Mouse (Mus musculus): ENCODE data around the gene Ctsf. TPM values are rescaled to one million over a fixed set of nuclear protein-coding genes. Genes with fewer than 3 reads are reported as not detected.

Gene Ctsf
- polyA plus RNA-seq, 1 experiment from 2014 or later = 25.2 TPM

DNA sequence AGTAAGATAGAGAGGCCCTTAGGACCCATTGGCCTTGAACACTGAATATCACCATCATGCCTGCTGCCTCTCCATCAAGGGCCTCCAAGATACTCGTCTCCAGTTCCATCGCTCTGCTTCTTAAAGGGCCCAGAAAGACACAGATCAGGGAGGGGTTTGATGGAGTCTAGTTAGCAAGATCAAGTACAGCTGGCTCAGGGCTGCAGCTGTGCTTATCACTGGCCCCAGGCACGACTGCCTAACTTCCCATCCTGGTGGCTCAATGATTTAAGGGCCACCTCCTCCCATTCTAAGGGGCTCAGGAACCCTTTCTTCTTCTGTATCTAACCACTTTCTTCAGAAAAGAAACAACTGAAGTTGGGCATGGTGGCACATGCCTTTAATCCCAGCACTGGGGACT lies 36.9 kb downstream of the Ctsf start:
- no peaks in the 10 kb centered on the region for H3K36me3 ChIP-seq
- no peak for ATAC-seq
- H3K9ac ChIP-seq = no peak overlapping the region
- no peak overlapping the region for H3K4me2 ChIP-seq (replicated peaks)
- H3K27ac ChIP-seq = no peak overlapping the region
- no peaks in the 10 kb centered on the region for H3K4me1 ChIP-seq (replicated peaks)
- H3K27me3 ChIP-seq (replicated peaks) = no peaks in the 10 kb centered on the region
- 81% methylated on average over 3 of the region's 3 CpGs for WGBS
- no peaks in the 10 kb centered on the region for H3K9me3 ChIP-seq
- no peak overlapping the region for H3K4me3 ChIP-seq (replicated peaks)

DNA sequence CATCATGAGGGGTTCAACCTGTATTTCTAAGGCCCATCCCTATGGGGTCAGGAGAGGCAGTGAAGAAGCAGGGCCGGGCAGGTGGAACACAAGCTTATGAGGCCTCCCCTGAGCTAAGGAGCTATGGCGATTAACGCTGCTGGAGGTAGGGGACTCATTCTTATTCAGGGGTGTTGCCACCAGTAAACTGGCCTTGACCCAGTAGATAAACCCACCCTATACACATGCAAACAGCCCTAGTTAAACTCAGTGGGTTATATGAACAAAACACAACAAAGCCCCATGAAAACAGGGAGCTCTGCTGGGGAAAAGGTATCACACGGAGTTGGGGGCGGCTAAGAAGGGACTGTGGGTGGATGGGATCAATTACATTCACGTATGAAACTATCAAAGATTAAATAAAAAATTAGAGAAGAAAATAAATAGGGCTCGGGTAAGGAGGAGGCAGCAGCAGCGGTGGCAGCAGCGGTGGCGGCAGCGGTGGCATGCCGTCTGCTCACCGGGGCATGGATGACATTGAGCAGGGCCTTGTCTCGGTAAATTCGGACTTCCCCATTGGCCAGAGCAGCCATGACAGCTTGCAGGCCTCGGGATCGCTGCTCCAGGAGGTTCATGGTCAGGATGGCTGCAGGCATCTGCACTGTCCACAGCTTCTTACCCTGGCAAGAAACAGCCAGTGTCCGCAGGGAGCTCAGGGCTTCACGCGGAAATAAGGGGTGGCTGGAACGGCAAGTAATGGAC lies 42.0 kb downstream of the Ctsf start:
- no peaks in the 10 kb centered on the region for H3K27me3 ChIP-seq (replicated peaks)
- no peaks in the 10 kb centered on the region for H3K36me3 ChIP-seq
- no peak overlapping the region for H3K27ac ChIP-seq
- no peaks in the 10 kb centered on the region for H3K9me3 ChIP-seq
- no peak overlapping the region for H3K4me3 ChIP-seq (replicated peaks)
- ATAC-seq = no peak
- no peak overlapping the region for H3K4me2 ChIP-seq (replicated peaks)
- H3K9ac ChIP-seq = no peak overlapping the region
- H3K4me1 ChIP-seq (replicated peaks) = no peaks in the 10 kb centered on the region
- 53% methylated on average over 21 of the region's 21 CpGs for WGBS

DNA sequence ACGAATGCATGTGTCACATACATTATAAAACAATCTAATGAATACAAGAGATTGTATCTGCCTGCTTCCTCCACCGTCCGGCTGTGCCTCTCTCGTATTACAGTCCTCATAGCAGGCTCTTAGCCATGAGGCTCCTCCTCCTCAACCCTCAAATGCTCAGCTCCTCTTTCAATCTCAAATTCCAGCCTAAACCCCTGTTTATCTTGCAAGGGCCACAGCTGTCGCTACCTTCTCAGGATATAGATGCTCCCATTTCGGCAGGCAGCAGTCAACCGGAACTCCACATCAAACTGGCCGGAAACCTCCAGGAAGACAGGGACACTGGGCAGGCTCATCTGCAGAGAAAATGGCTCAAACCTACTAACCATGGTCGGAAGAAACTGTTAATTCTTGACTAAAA lies 44.0 kb downstream of the Ctsf start:
- Histone ChIP-seq H3K4me2 (replicated peaks) (no peak overlapping the region), H3K9me3 (no peaks in the 10 kb centered on the region), H3K4me1 (replicated peaks) (no peaks in the 10 kb centered on the region), H3K36me3 (no peaks in the 10 kb centered on the region), H3K27me3 (replicated peaks) (no peaks in the 10 kb centered on the region), H3K9ac (no peak overlapping the region), H3K27ac (no peak overlapping the region), H3K4me3 (replicated peaks) (no peak overlapping the region)
- ATAC-seq = no peak
- WGBS = 75% methylated on average over 9 of the region's 9 CpGs

DNA sequence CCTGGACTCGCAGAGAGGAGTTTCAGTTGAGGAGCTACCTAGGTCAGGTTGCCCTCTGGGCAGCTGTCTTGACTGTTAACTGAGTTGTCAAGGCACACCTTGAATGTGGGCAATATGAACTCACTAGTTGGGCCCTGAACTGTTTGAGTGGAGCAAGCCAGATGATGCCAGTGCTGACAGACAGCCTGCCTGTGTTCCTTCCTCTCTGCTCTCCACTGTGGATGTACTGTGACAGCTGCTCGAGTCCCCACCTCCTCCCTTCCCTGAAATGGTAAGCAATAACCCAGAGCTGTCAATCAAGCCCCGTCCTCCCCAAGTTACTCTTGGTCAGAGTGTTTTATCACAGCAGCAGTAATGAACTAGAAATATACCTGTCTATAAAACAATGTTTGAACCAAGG lies 45.0 kb downstream of the Ctsf start:
- Histone ChIP-seq H3K9me3 (no peaks in the 10 kb centered on the region), H3K36me3 (no peaks in the 10 kb centered on the region), H3K9ac (no peak overlapping the region), H3K4me1 (replicated peaks) (no peaks in the 10 kb centered on the region), H3K27me3 (replicated peaks) (no peaks in the 10 kb centered on the region), H3K27ac (no peak overlapping the region), H3K4me3 (replicated peaks) (no peak overlapping the region), H3K4me2 (replicated peaks) (no peak overlapping the region)
- 71% methylated on average over 3 of the region's 3 CpGs for WGBS
- no peak for ATAC-seq

DNA sequence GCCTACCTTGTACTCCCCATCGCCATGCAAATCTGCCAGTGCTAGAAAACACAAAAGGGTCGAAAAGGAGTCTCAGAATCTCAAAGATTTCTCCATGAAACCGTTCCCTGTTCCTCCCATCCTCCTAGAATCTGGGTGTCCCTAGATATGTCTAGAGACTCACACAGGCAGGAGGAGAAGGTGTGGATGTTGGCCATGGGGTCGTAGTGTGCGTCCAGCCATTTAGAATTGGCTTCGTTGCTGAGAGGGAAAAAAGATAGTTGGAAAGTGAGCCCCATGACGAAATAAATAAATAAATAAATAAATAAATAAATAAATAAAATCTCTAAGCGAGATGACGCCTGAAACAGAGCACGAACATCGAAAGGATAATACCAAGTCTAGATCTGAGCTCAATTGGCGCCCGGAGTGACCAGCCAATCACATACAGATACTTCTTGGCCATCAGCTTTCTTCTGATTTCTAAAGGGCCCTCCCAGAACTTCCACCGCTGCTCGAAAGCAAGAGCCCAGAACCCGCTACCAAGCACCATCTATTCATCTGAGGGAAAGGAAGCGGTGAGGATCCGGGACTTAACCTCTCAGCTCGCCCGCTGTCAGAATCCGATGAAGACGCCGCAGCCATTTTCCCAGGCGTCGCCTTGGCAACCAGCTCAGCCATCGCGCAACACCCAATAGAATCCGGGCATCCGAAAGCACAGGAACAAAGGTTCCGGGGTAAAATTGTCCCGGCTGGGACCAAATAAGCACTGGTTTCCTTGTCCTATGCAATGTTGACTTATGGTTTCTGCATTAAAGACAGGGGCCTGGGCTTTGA lies 51.3 kb downstream of the Ctsf start, which contains the start of gene Bbs1:
Gene Bbs1 (minus strand): TSS at position 650 of the 816 bp plus-strand sequence.
- Histone ChIP-seq H3K4me3 (replicated peaks) (peak within 1 kb of the TSS; percentile 62), H3K4me2 (replicated peaks) (peak within 1 kb of the TSS; percentile 77), H3K9me3 (no peaks in the 10 kb centered on the region), H3K27me3 (replicated peaks) (no peaks in the 10 kb centered on the region), H3K36me3 (peaks cover 25% of the 10 kb centered on the region), H3K27ac (no peak within 1 kb of the TSS), H3K9ac (peak within 1 kb of the TSS; percentile 62), H3K4me1 (replicated peaks) (0 out of 2 replicates have a peak, but pooled peaks cover 3% of the 10 kb centered on the region)
- 8% methylated on average over 31 of the region's 31 CpGs for WGBS
- peak; percentile 68 for ATAC-seq

DNA sequence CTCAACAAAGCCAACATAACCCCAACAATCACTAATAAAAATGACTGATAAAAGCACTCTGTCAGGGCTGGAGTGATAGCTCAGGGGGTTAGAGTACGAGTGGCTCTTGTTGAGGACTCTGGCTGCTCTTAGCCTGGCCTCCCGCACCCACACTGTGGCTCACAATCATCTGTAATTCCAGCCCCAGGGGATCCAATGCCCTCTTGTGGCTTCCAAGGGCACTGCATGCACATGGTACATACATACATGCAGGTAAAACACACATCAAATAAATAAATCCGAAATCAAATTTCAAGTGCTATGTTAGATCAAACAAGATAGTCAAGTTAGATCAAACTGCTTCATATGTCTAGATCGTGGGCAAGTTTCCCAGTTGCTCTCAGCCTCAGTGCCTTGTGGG lies 53.2 kb downstream of the Ctsf start:
- H3K4me1 ChIP-seq (replicated peaks) = 0 out of 2 replicates have a peak, but pooled peaks cover 3% of the 10 kb centered on the region
- H3K4me2 ChIP-seq (replicated peaks) = no peak overlapping the region
- 84% methylated on average over 4 of the region's 4 CpGs for WGBS
- no peaks in the 10 kb centered on the region for H3K27me3 ChIP-seq (replicated peaks)
- no peak for ATAC-seq
- H3K9me3 ChIP-seq = no peaks in the 10 kb centered on the region
- H3K27ac ChIP-seq = no peak overlapping the region
- no peak overlapping the region for H3K4me3 ChIP-seq (replicated peaks)
- peaks cover 29% of the 10 kb centered on the region for H3K36me3 ChIP-seq
- H3K9ac ChIP-seq = no peak overlapping the region

DNA sequence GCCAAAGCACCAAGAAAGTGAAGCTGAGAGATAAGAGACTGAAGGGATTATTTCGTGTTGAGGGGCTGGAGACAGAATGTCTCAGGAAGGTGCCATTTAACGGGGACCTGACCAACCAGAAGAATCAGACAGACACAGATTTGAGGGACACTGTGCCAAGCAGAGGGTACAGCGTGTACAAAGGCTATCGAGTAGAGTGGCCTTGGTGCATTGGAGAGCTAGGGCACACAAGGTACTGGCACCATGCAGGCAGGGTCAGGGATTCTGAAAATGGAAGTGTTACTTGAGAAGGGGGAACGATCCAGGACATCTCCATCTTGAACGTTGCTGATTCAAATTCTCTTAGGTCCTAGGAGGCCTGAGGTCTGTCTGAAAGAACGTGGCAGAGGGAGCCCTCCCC lies 54.4 kb downstream of the Ctsf start:
- Histone ChIP-seq H3K9ac (no peak overlapping the region), H3K27ac (no peak overlapping the region), H3K4me3 (replicated peaks) (no peak overlapping the region), H3K36me3 (peaks cover 39% of the 10 kb centered on the region), H3K9me3 (no peaks in the 10 kb centered on the region), H3K27me3 (replicated peaks) (no peaks in the 10 kb centered on the region), H3K4me1 (replicated peaks) (0 out of 2 replicates have a peak, but pooled peaks cover 3% of the 10 kb centered on the region), H3K4me2 (replicated peaks) (no peak overlapping the region)
- no peak for ATAC-seq
- WGBS = 92% methylated on average over 7 of the region's 7 CpGs

Other genes with a start within 250 kb of the Ctsf start
- 6.5 and 7.8 TPM in 2 replicates for gene Lrfn4, start 239.5 kb upstream of the Ctsf start, polyA plus RNA-seq (2015; fragmentation: Nextera tagmentation; extraction: Ambion mirVana)
- gene Rce1, start 229.5 kb upstream of the Ctsf start, polyA plus RNA-seq (2015; fragmentation: Nextera tagmentation; extraction: Ambion mirVana) = 61.5 and 68.8 TPM in 2 replicates
- 1.4 and 2.7 TPM in 2 replicates for gene Gm960, start 156.5 kb upstream of the Ctsf start, polyA plus RNA-seq (2015; fragmentation: Nextera tagmentation; extraction: Ambion mirVana)
- 1.4 and 1.7 TPM in 2 replicates for gene Sptbn2, start 144.0 kb upstream of the Ctsf start, polyA plus RNA-seq (2015; fragmentation: Nextera tagmentation; extraction: Ambion mirVana)
- gene Rbm4b, start 98.6 kb upstream of the Ctsf start, polyA plus RNA-seq (2015; fragmentation: Nextera tagmentation; extraction: Ambion mirVana) = 47.1 and 47.4 TPM in 2 replicates
- 43.8 and 51.0 TPM in 2 replicates for gene Rbm4, start 61.2 kb upstream of the Ctsf start, polyA plus RNA-seq (2015; fragmentation: Nextera tagmentation; extraction: Ambion mirVana)
- gene Gm21992, start 43.5 kb upstream of the Ctsf start, polyA plus RNA-seq (2015; fragmentation: Nextera tagmentation; extraction: Ambion mirVana) = 32.4 and 35.3 TPM in 2 replicates
- gene Rbm14, start 43.5 kb upstream of the Ctsf start, polyA plus RNA-seq (2015; fragmentation: Nextera tagmentation; extraction: Ambion mirVana) = 73.6 and 80.0 TPM in 2 replicates
- 51.3 and 56.7 TPM in 2 replicates for gene Ccs, start 15.8 kb upstream of the Ctsf start, polyA plus RNA-seq (2015; fragmentation: Nextera tagmentation; extraction: Ambion mirVana)
- not detected in 2 replicates for gene Ccdc87, start 15.8 kb upstream of the Ctsf start, polyA plus RNA-seq (2015; fragmentation: Nextera tagmentation; extraction: Ambion mirVana)
- 1.2 and 1.7 TPM in 2 replicates for gene Actn3, start 22.8 kb downstream of the Ctsf start, polyA plus RNA-seq (2015; fragmentation: Nextera tagmentation; extraction: Ambion mirVana)
- 9.8 and 10.3 TPM in 2 replicates for gene Zdhhc24, start 23.5 kb downstream of the Ctsf start, polyA plus RNA-seq (2015; fragmentation: Nextera tagmentation; extraction: Ambion mirVana)
- gene Bbs1, start 51.5 kb downstream of the Ctsf start, polyA plus RNA-seq (2015; fragmentation: Nextera tagmentation; extraction: Ambion mirVana) = 2.3 TPM in 2 replicates
- 126 and 135 TPM in 2 replicates for gene Dpp3, start 73.2 kb downstream of the Ctsf start, polyA plus RNA-seq (2015; fragmentation: Nextera tagmentation; extraction: Ambion mirVana)
- 2.0 and 2.4 TPM in 2 replicates for gene Peli3, start 88.0 kb downstream of the Ctsf start, polyA plus RNA-seq (2015; fragmentation: Nextera tagmentation; extraction: Ambion mirVana)
- 102 and 116 TPM in 2 replicates for gene Mrpl11, start 107.0 kb downstream of the Ctsf start, polyA plus RNA-seq (2015; fragmentation: Nextera tagmentation; extraction: Ambion mirVana)
- 0.21 and 0.24 TPM in 2 replicates for gene Npas4, start 135.2 kb downstream of the Ctsf start, polyA plus RNA-seq (2015; fragmentation: Nextera tagmentation; extraction: Ambion mirVana)
- 4.6 and 4.9 TPM in 2 replicates for gene Slc29a2, start 168.7 kb downstream of the Ctsf start, polyA plus RNA-seq (2015; fragmentation: Nextera tagmentation; extraction: Ambion mirVana)
- 36.1 and 36.2 TPM in 2 replicates for gene B4gat1, start 183.7 kb downstream of the Ctsf start, polyA plus RNA-seq (2015; fragmentation: Nextera tagmentation; extraction: Ambion mirVana)
- gene AC124502.3, start 183.8 kb downstream of the Ctsf start, polyA plus RNA-seq (2015; fragmentation: Nextera tagmentation; extraction: Ambion mirVana) = 2.4 and 2.8 TPM in 2 replicates
- gene Brms1, start 186.2 kb downstream of the Ctsf start, polyA plus RNA-seq (2015; fragmentation: Nextera tagmentation; extraction: Ambion mirVana) = 37.5 and 44.7 TPM in 2 replicates
- 2.7 and 3.9 TPM in 2 replicates for gene Rin1, start 195.4 kb downstream of the Ctsf start, polyA plus RNA-seq (2015; fragmentation: Nextera tagmentation; extraction: Ambion mirVana)
- 47.7 and 48.0 TPM in 2 replicates for gene Cd248, start 212.9 kb downstream of the Ctsf start, polyA plus RNA-seq (2015; fragmentation: Nextera tagmentation; extraction: Ambion mirVana)
- gene Tmem151a, start 230.4 kb downstream of the Ctsf start, polyA plus RNA-seq (2015; fragmentation: Nextera tagmentation; extraction: Ambion mirVana) = 5.6 and 6.5 TPM in 2 replicates
- 109 and 126 TPM in 2 replicates for gene Yif1a, start 233.4 kb downstream of the Ctsf start, polyA plus RNA-seq (2015; fragmentation: Nextera tagmentation; extraction: Ambion mirVana)
- 12.7 and 13.4 TPM in 2 replicates for gene Cnih2, start 243.4 kb downstream of the Ctsf start, polyA plus RNA-seq (2015; fragmentation: Nextera tagmentation; extraction: Ambion mirVana)